Mouse (Mus musculus) heart, adult 2 months (tissue): ENCODE results near the gene Lipm. TPM values are rescaled to one million over a fixed set of nuclear protein-coding genes. Genes with fewer than 3 reads are reported as not detected.

Experiments
- DNase-seq, 2 experiments: peaks; one replicate each; pipeline ENCODE4 v3.0.0; 2021
- H3K27ac ChIP-seq: fragments of 200-600 bp; 2 replicates; pipeline ENCODE4 v1.8.1; 2022
- H3K27me3 ChIP-seq: fragments of 200-500 bp; 2 replicates; pipeline ENCODE4 v1.6.1; 2012; ENCODE audit warnings: mild to moderate bottlenecking, low read length, inconsistent platforms, mixed read lengths; ENCODE audit not compliant: control insufficient read depth, insufficient read depth
- H3K36me3 ChIP-seq: fragments of 200-500 bp; 2 replicates; pipeline ENCODE4 v1.6.1; 2012; ENCODE audit warnings: low read length, inconsistent platforms; ENCODE audit not compliant: control insufficient read depth, insufficient read depth
- H3K4me1 ChIP-seq: fragments of 200-500 bp; 2 replicates; pipeline ENCODE4 v1.6.1; 2011; ENCODE audit warnings: low read length; ENCODE audit not compliant: control insufficient read depth, insufficient read depth
- H3K4me3 ChIP-seq: fragments of 200-600 bp; 2 replicates; pipeline ENCODE4 v1.8.1; 2022
- H3K79me2 ChIP-seq: fragments of 200-500 bp; replicated peaks from 2 replicates; pipeline ENCODE4 v1.6.1; 2012; ENCODE audit warnings: mild to moderate bottlenecking, inconsistent platforms, low read length, moderate library complexity, mixed read lengths; ENCODE audit not compliant: control insufficient read depth, insufficient read depth
- H3K9ac ChIP-seq: fragments of 200-500 bp; 2 replicates; pipeline ENCODE4 v1.6.1; 2012; ENCODE audit warnings: low read depth, mild to moderate bottlenecking, control low read depth, inconsistent platforms, low read length, mixed read lengths
- CTCF ChIP-seq: fragments of 200-600 bp; IDR thresholded peaks from 2 replicates; pipeline ENCODE4 v1.8.1; 2022; ENCODE audit warnings: antibody characterized with exemption, mild to moderate bottlenecking, moderate library complexity
- EP300 ChIP-seq: fragments of 200-500 bp; IDR thresholded peaks from 2 replicates; pipeline ENCODE4 v1.6.1; 2011; ENCODE audit warnings: low read depth, low read length, control low read depth; ENCODE audit not compliant: insufficient read depth
- POLR2A ChIP-seq: fragments of 200-500 bp; IDR thresholded peaks from 2 replicates; pipeline ENCODE4 v1.6.1; 2011; ENCODE audit warnings: mild to moderate bottlenecking, low read depth, low read length, control low read depth; ENCODE audit not compliant: insufficient read depth
- WGBS: fragments of 180-500 bp; shearing (Covaris S2); methylation state at CpG from one replicate; pipeline ENCODE4 v1.1.7; 2018; 5-methylcytosine and 5-hydroxymethylcytosine counted together
- intact Hi-C: fragments of 180-260 bp; cut with DNase I; formaldehyde crosslinking; loops from one replicate; pipeline ENCODE4 v1.15.1; 2025
- microRNA-seq, 2 experiments: library from miRNA; unstranded; fragments of <30 nt; microRNA quantifications; one replicate each; pipeline ENCODE4 v1.2.0; 2021
- polyA plus RNA-seq: library from polyadenylated mRNA; depleted of rRNA; stranded (reverse); fragments of >200 nt; gene quantifications from 2 replicates; pipeline ENCODE4 v1.2.3, GENCODE M21; 2012; rRNA removed
- total RNA-seq, 2 experiments: library from RNA; stranded (reverse); gene quantifications; 2 replicates each; pipeline ENCODE4 v1.2.3; 2021

Lipm gene
- total and polyA plus RNA-seq, 3 experiments, result not detected

DNA sequence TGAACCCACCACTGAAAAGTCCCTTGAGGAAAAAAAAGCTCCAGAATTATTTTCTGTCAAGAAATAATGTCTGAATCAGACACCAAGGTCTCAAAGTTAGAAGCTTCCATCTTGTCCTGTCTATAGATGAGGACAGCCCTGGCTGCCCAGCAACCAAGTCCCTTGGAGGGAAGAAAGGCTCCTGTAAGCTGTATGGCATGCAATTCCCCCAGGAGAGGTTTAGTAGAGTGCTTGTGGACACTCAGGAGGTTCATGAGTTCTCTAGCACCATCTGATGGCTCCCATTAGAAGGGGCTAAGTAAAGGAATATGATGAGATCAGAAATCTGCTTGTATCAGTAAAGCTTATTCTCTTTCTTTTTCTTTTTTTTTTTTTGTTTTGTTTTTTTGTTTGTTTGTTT is 68.4 kb downstream of the Lipm start:
- Histone ChIP-seq H3K4me1 (no peaks in the 10 kb centered on the region), H3K36me3 (no peaks in the 10 kb centered on the region), H3K27me3 (no peaks in the 10 kb centered on the region), H3K9ac (no peak overlapping the region), H3K79me2 (no peaks in the 10 kb centered on the region), H3K4me3 (no peak overlapping the region), H3K27ac (no peak overlapping the region)
- no peak for DNase-seq
- intact Hi-C loops, result no loop called here
- TF ChIP-seq POLR2A (no peak), CTCF (no peak), EP300 (no peak)

DNA sequence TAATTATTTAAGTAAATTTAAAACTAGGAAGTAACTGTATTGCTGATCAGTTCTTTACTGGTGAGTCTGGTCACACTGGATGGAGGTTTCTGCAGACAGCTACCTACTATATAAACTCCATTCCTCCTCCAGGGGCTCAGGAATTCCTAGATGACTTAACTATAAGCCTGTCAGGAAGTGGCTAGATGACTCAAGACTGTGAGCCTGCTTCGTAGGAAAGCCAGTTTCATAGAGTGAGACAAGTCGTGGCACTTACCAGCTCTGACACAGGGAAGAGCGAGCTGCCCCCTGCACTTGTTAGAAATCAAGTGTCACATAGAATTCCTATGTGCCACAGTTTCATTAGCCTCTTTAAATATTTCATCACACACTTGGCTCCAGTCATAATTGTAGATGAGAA is 70.4 kb downstream of the Lipm start:
- no peak for DNase-seq
- TF ChIP-seq POLR2A (no peak), EP300 (no peak), CTCF (no peak)
- no peak overlapping the region for H3K9ac ChIP-seq

More for the DNA sequence above, 70.4 kb downstream of the Lipm start:
- 54% methylated on average over 3 of the region's 3 CpGs for WGBS
- intact Hi-C loops, result no loop called here
- no peak overlapping the region for H3K27ac ChIP-seq
- H3K36me3 ChIP-seq, result no peaks in the 10 kb centered on the region
- H3K79me2 ChIP-seq, result no peaks in the 10 kb centered on the region
- no peak overlapping the region for H3K4me3 ChIP-seq
- H3K27me3 ChIP-seq, result no peaks in the 10 kb centered on the region
- no peaks in the 10 kb centered on the region for H3K4me1 ChIP-seq

Small RNAs within 50 kb of the gene (microRNA-seq; reads per million reads assigned to microRNA genes)
- 0 reads per million in 2 experiments for gene Gm23334

Other genes starting within 250 kb of the Lipm start
- not detected for gene Lipf, start 139.7 kb upstream of the Lipm start, total RNA-seq
- gene Lipf, start 139.7 kb upstream of the Lipm start, polyA plus RNA-seq, result not detected in 2 replicates
- not detected for gene Lipk, start 92.6 kb upstream of the Lipm start, total RNA-seq
- not detected in 2 replicates for gene Lipk, start 92.6 kb upstream of the Lipm start, polyA plus RNA-seq
- not detected for gene Lipn, start 33.6 kb upstream of the Lipm start, total RNA-seq
- gene Lipn, start 33.6 kb upstream of the Lipm start, polyA plus RNA-seq, result not detected in 2 replicates
- not detected for gene Ankrd22, start 65.1 kb downstream of the Lipm start, total RNA-seq
- gene Ankrd22, start 65.1 kb downstream of the Lipm start, polyA plus RNA-seq, result 0.10 TPM in 1 of 2 replicates, not detected in the other
- 1 to 10 TPM; 3.0 to 3.5 TPM for gene Stambpl1, start 91.3 kb downstream of the Lipm start, total RNA-seq
- 3.6 TPM in 2 replicates for gene Stambpl1, start 91.3 kb downstream of the Lipm start, polyA plus RNA-seq
- gene Acta2, start 154.7 kb downstream of the Lipm start, total RNA-seq, result 100 to 1,000 TPM; 134 to 152 TPM
- 517 and 1,089 TPM in 2 replicates for gene Acta2, start 154.7 kb downstream of the Lipm start, polyA plus RNA-seq
- gene Fas, start 189.7 kb downstream of the Lipm start, total RNA-seq, result 10 to 100 TPM; 12.1 to 17.4 TPM
- 5.1 and 9.3 TPM in 2 replicates for gene Fas, start 189.7 kb downstream of the Lipm start, polyA plus RNA-seq